Mouse (Mus musculus) gastrocnemius, postnatal 4 days (tissue): ENCODE results near the gene Zfp141. TPM values are rescaled to one million over a fixed set of nuclear protein-coding genes. Genes with fewer than 3 reads are reported as not detected.

Experiments
- DNase-seq, 2 experiments: peaks; one replicate each; pipeline ENCODE4 v3.0.0; 2021 to 2022; ENCODE audit warnings: low spot score in 2 of 2, mixed read lengths in 2 of 2
- long read RNA-seq, 2 experiments: library from polyadenylated mRNA; stranded (forward); transcript quantifications; one replicate each; pipeline ENCODE4 v2.0.0; 2021
- total RNA-seq, 2 experiments: library from RNA; stranded (reverse); gene quantifications; 2 replicates each; pipeline ENCODE4 v1.2.3; 2021

The Zfp141 gene
- total RNA-seq = 1 to 10 TPM; 7.8 to 9.2 TPM
- long read RNA-seq, experiment 1, full-length matches to known transcripts = 1 of 7 reads
- long read RNA-seq, experiment 1, partial matches to known transcripts = 0 of 7 reads
- long read RNA-seq, experiment 1, other reads (novel, unspliced or antisense) = 6 of 7 reads
- long read RNA-seq, experiment 2, partial matches to known transcripts = 0 of 5 reads
- long read RNA-seq, experiment 2, other reads (novel, unspliced or antisense) = 5 of 5 reads

- peak; percentile 58 to 80 for DNase-seq
These were observed at the start of gene Zfp141 for GRCm38 (mm10) chr7:42505588-42505987. Gene Zfp141, minus strand, starts transcription at chr7:42505740.

- no peak for DNase-seq
These were observed 46.2 kb upstream of the Zfp141 start for GRCm38 (mm10) chr7:42551766-42552165.

GRCm38 (mm10) chr7:42505186-42505585 is 354 bp downstream of the Zfp141 start:
- peak in 1 of 2 experiments; percentile 13 for DNase-seq

- DNase-seq = no peak
These were observed 7.3 kb downstream of the Zfp141 start for GRCm38 (mm10) chr7:42498248-42498647.

- DNase-seq = no peak
These were observed 8.2 kb downstream of the Zfp141 start for GRCm38 (mm10) chr7:42497356-42497755.

GRCm38 (mm10) chr7:42496202-42496601 is 9.3 kb downstream of the Zfp141 start:
- no peak for DNase-seq

GRCm38 (mm10) chr7:42490859-42491258 is 14.7 kb downstream of the Zfp141 start:
- no peak for DNase-seq

- no peak for DNase-seq
These were observed 15.2 kb downstream of the Zfp141 start for GRCm38 (mm10) chr7:42490358-42490757.

GRCm38 (mm10) chr7:42454640-42455039 is 50.9 kb downstream of the Zfp141 start:
- DNase-seq = no peak

GRCm38 (mm10) chr7:42450618-42451017 is 54.9 kb downstream of the Zfp141 start:
- DNase-seq = no peak

GRCm38 (mm10) chr7:42447850-42448249 is 57.7 kb downstream of the Zfp141 start, which contains the start of gene 4933421I07Rik:
Gene 4933421I07Rik, minus strand, starts transcription at chr7:42448120.
- DNase-seq = no peak

- DNase-seq = no peak
These were observed 58.2 kb downstream of the Zfp141 start for GRCm38 (mm10) chr7:42447352-42447751.

Other genes with a start within 250 kb of the Zfp141 start
- not detected for gene Vmn2r61, start 245.7 kb downstream of the Zfp141 start, total RNA-seq
- not detected for gene 4933421I07Rik, start 57.6 kb downstream of the Zfp141 start, total RNA-seq
- gene Gm21028, start 72.8 kb upstream of the Zfp141 start, total RNA-seq = not detected
- under 1 TPM; 0.18 to 0.52 TPM for gene Zfp977, start 86.8 kb upstream of the Zfp141 start, total RNA-seq
- gene Zfp976, start 136.8 kb upstream of the Zfp141 start, total RNA-seq = 1 to 10 TPM; 1.2 to 1.4 TPM
- gene Zfp975, start 187.0 kb upstream of the Zfp141 start, total RNA-seq = 1 to 10 TPM; 5.0 to 5.3 TPM
- not detected for gene Gm17067, start 221.3 kb upstream of the Zfp141 start, total RNA-seq